Mouse (Mus musculus): Measurements from ENCODE around the gene Prkcb.

Gene Prkcb

GRCm38 (mm10) chr7:122367303-122368007 is 78.9 kb downstream of the Prkcb start:
- DNase-seq (ENCODE audit: low spot score) = no peak

GRCm38 (mm10) chr7:122370488-122370887 is 81.9 kb downstream of the Prkcb start:
- no peak for DNase-seq (ENCODE audit: low spot score)

- DNase-seq (ENCODE audit: low spot score) = no peak
Observed at GRCm38 (mm10) chr7:122371947-122372346, 83.4 kb downstream of the Prkcb start.

GRCm38 (mm10) chr7:122372349-122372748 is 83.8 kb downstream of the Prkcb start:
- DNase-seq (ENCODE audit: low spot score) = no peak

GRCm38 (mm10) chr7:122376845-122377244 is 88.3 kb downstream of the Prkcb start:
- no peak for DNase-seq (ENCODE audit: low spot score)

- no peak for DNase-seq (ENCODE audit: low spot score)
Observed at GRCm38 (mm10) chr7:122377967-122378366, 89.4 kb downstream of the Prkcb start.

- peak; percentile 28 for DNase-seq (ENCODE audit: low spot score)
Observed at GRCm38 (mm10) chr7:122378473-122378872, 89.9 kb downstream of the Prkcb start.

GRCm38 (mm10) chr7:122379292-122379691 is 90.7 kb downstream of the Prkcb start:
- no peak for DNase-seq (ENCODE audit: low spot score)

- no peak for DNase-seq (ENCODE audit: low spot score)
Observed at GRCm38 (mm10) chr7:122380336-122381130, 92.0 kb downstream of the Prkcb start.

GRCm38 (mm10) chr7:122381560-122381959 is 93.0 kb downstream of the Prkcb start:
- no peak for DNase-seq (ENCODE audit: low spot score)

- no peak for DNase-seq (ENCODE audit: low spot score)
Observed at GRCm38 (mm10) chr7:122383260-122383659, 94.7 kb downstream of the Prkcb start.

- no peak for DNase-seq (ENCODE audit: low spot score)
Observed at GRCm38 (mm10) chr7:122384891-122385290, 96.3 kb downstream of the Prkcb start.

- DNase-seq (ENCODE audit: low spot score) = no peak
Observed at GRCm38 (mm10) chr7:122386567-122386966, 98.0 kb downstream of the Prkcb start.

- DNase-seq (ENCODE audit: low spot score) = no peak
Observed at GRCm38 (mm10) chr7:122387896-122388295, 99.3 kb downstream of the Prkcb start.

- DNase-seq (ENCODE audit: low spot score) = no peak
Observed at GRCm38 (mm10) chr7:122388858-122389257, 100.3 kb downstream of the Prkcb start.

- no peak for DNase-seq (ENCODE audit: low spot score)
Observed at GRCm38 (mm10) chr7:122389633-122390032, 101.1 kb downstream of the Prkcb start.

GRCm38 (mm10) chr7:122390200-122390599 is 101.6 kb downstream of the Prkcb start:
- no peak for DNase-seq (ENCODE audit: low spot score)

- DNase-seq (ENCODE audit: low spot score) = no peak
Observed at GRCm38 (mm10) chr7:122390683-122391082, 102.1 kb downstream of the Prkcb start.

GRCm38 (mm10) chr7:122391382-122391781 is 102.8 kb downstream of the Prkcb start:
- no peak for DNase-seq (ENCODE audit: low spot score)

GRCm38 (mm10) chr7:122393964-122394363 is 105.4 kb downstream of the Prkcb start:
- no peak for DNase-seq (ENCODE audit: low spot score)

- DNase-seq (ENCODE audit: low spot score) = no peak
Observed at GRCm38 (mm10) chr7:122395159-122395975, 106.8 kb downstream of the Prkcb start.

- DNase-seq (ENCODE audit: low spot score) = no peak
Observed at GRCm38 (mm10) chr7:122395976-122396315, 107.4 kb downstream of the Prkcb start.

- no peak for DNase-seq (ENCODE audit: low spot score)
Observed at GRCm38 (mm10) chr7:122397699-122398098, 109.1 kb downstream of the Prkcb start.

All from ovary, postnatal 36 days (tissue).